Mouse (Mus musculus): Measurements from ENCODE around the gene Fign. TPM values are rescaled to one million over a fixed set of nuclear protein-coding genes. Genes with fewer than 3 reads are reported as not detected.

Gene Fign
- polyA plus RNA-seq, 1 experiment, result 1.4 TPM

- TF ChIP-seq POLR2A (IDR thresholded peaks at IDR 0.05; ENCODE audit: extremely low read depth, insufficient read depth, low read length), result no peak
- no peak for TF ChIP-seq CTCF (IDR thresholded peaks at IDR 0.05; ENCODE audit: extremely low read depth, insufficient read depth, low read length)
- Histone ChIP-seq H3K4me3 (ENCODE audit: insufficient read depth, low read length) (no peak overlapping the region), H3K4me1 (ENCODE audit: control insufficient read depth, insufficient read depth, low read length) (no peaks in the 10 kb centered on the region), H3K27ac (ENCODE audit: insufficient read depth, low read length) (no peak overlapping the region)
These were observed 115.5 kb downstream of the Fign start for GRCm38 (mm10) chr2:63982351-63982751.

GRCm38 (mm10) chr2:63981449-63981848, 116.4 kb downstream of the Fign start:
- Histone ChIP-seq H3K4me1 (ENCODE audit: control insufficient read depth, insufficient read depth, low read length) (no peaks in the 10 kb centered on the region), H3K27ac (ENCODE audit: insufficient read depth, low read length) (no peak overlapping the region), H3K4me3 (ENCODE audit: insufficient read depth, low read length) (no peak overlapping the region)
- no peak for TF ChIP-seq POLR2A (IDR thresholded peaks at IDR 0.05; ENCODE audit: extremely low read depth, insufficient read depth, low read length)
- no peak for TF ChIP-seq CTCF (IDR thresholded peaks at IDR 0.05; ENCODE audit: extremely low read depth, insufficient read depth, low read length)

GRCm38 (mm10) chr2:63969633-63970032, 128.2 kb downstream of the Fign start:
- no peak overlapping the region for H3K27ac ChIP-seq (ENCODE audit: insufficient read depth, low read length)
- H3K4me3 ChIP-seq (ENCODE audit: insufficient read depth, low read length), result no peak overlapping the region
- no peak for TF ChIP-seq CTCF (IDR thresholded peaks at IDR 0.05; ENCODE audit: extremely low read depth, insufficient read depth, low read length)
- TF ChIP-seq POLR2A (IDR thresholded peaks at IDR 0.05; ENCODE audit: extremely low read depth, insufficient read depth, low read length), result no peak
- no peaks in the 10 kb centered on the region for H3K4me1 ChIP-seq (ENCODE audit: control insufficient read depth, insufficient read depth, low read length)

GRCm38 (mm10) chr2:63931041-63931440, 166.8 kb downstream of the Fign start:
- no peak for TF ChIP-seq POLR2A (IDR thresholded peaks at IDR 0.05; ENCODE audit: extremely low read depth, insufficient read depth, low read length)
- no peak for TF ChIP-seq CTCF (IDR thresholded peaks at IDR 0.05; ENCODE audit: extremely low read depth, insufficient read depth, low read length)
- Histone ChIP-seq H3K4me3 (ENCODE audit: insufficient read depth, low read length) (no peak overlapping the region), H3K27ac (ENCODE audit: insufficient read depth, low read length) (no peak overlapping the region)

DNA sequence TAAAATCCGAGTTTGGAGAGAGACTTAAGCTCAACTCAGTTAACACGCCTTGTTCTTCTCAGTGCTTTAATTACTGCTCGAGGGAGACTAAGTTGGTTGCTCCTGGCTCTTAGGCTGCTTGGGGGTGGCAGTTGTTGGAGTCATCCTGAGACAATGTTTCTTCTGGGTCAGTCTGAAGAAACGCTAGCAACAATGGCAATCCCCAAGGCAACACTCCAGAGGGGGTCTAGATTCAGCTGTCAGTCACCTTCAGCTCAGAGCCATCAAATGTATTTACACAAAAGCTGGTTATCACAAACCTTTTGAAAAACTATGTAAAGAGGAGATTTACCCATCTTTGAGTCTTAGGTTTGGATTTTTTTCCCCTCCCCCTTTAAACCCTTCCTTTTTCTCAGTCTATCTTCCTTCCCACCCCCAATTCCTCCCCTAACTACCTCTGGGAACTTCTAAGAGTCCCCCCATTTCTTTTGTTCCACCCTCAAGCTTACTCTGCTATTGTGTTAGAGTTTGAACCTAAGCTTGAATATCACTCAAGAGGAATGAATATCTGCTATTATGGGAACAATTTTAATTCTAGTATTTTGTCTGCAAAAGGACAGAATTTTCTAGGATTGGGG, 171.2 kb downstream of the Fign start:
- no peak overlapping the region for H3K4me3 ChIP-seq (ENCODE audit: insufficient read depth, low read length)
- no peak overlapping the region for H3K27ac ChIP-seq (ENCODE audit: insufficient read depth, low read length)
- no peaks in the 10 kb centered on the region for H3K4me1 ChIP-seq (ENCODE audit: control insufficient read depth, insufficient read depth, low read length)
- TF ChIP-seq CTCF (IDR thresholded peaks at IDR 0.05; ENCODE audit: extremely low read depth, insufficient read depth, low read length), result no peak
- no peak for TF ChIP-seq POLR2A (IDR thresholded peaks at IDR 0.05; ENCODE audit: extremely low read depth, insufficient read depth, low read length)

More at GRCm38 (mm10) chr2:63931041-63931440, 166.8 kb downstream of the Fign start:
- no peaks in the 10 kb centered on the region for H3K4me1 ChIP-seq (ENCODE audit: control insufficient read depth, insufficient read depth, low read length)

DNA sequence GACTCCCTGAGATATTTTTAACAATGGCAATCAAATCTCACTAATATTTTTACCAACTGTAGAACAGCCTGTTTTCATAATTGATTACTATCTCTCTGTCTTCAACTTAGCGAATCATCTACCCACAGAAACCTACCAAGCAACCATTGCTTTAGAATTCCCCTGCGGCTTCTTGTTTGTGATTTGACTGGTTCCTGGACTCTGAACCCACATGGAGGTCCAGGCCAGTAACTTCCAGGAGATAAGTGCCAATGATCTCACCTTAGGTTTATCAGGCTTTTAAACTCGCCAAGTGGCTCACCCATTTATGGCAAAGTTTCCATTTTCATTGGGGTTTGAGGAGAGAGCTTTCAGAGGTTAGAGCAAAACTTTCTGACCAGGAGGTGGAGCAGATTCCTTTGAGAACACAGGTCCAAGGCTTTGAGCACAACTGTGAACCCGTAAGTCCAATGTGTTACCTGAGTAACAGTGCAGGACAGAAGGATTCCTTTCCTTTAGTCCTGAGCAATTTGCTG, 172.1 kb downstream of the Fign start:
- H3K27ac ChIP-seq (ENCODE audit: insufficient read depth, low read length), result no peak overlapping the region
- TF ChIP-seq POLR2A (IDR thresholded peaks at IDR 0.05; ENCODE audit: extremely low read depth, insufficient read depth, low read length), result no peak
- no peak for TF ChIP-seq CTCF (IDR thresholded peaks at IDR 0.05; ENCODE audit: extremely low read depth, insufficient read depth, low read length)
- no peaks in the 10 kb centered on the region for H3K4me1 ChIP-seq (ENCODE audit: control insufficient read depth, insufficient read depth, low read length)
- H3K4me3 ChIP-seq (ENCODE audit: insufficient read depth, low read length), result no peak overlapping the region

Measured in cortical plate, adult 2 months (tissue).